Mouse (Mus musculus) kidney, adult 2 months (tissue): ENCODE measurements around the gene Ptpn1. TPM values are rescaled to one million over a fixed set of nuclear protein-coding genes. Genes with fewer than 3 reads are reported as not detected.

Source experiments
- DNase-seq: peaks from one replicate; pipeline ENCODE4 v3.0.0; 2021
- H3K27ac ChIP-seq: fragments of 200-500 bp; 2 replicates; pipeline ENCODE4 v1.5.1; 2012; ENCODE audit warnings: low read depth, low read length, control low read depth, inconsistent platforms; ENCODE audit not compliant: insufficient read depth
- H3K27me3 ChIP-seq: fragments of 200-500 bp; replicated peaks from 2 replicates; pipeline ENCODE4 v1.6.1; 2012; ENCODE audit warnings: mild to moderate bottlenecking, moderate library complexity, low read length, inconsistent platforms; ENCODE audit not compliant: control insufficient read depth, insufficient read depth
- H3K36me3 ChIP-seq: fragments of 200-500 bp; 2 replicates; pipeline ENCODE4 v1.6.1; 2012; ENCODE audit warnings: mild to moderate bottlenecking, moderate library complexity, low read length, inconsistent platforms; ENCODE audit not compliant: control insufficient read depth, insufficient read depth
- H3K4me1 ChIP-seq: fragments of 200-500 bp; 2 replicates; pipeline ENCODE4 v1.6.1; 2011; ENCODE audit warnings: low read length; ENCODE audit not compliant: control insufficient read depth, insufficient read depth
- H3K4me3 ChIP-seq: fragments of 200-500 bp; 2 replicates; pipeline ENCODE4 v1.5.1; 2011; ENCODE audit warnings: mild to moderate bottlenecking, low read depth, low read length, control low read depth; ENCODE audit not compliant: insufficient read depth
- CTCF ChIP-seq: fragments of 200-500 bp; conservative IDR thresholded peaks from 2 replicates; pipeline ENCODE4 v1.5.1; 2011; ENCODE audit warnings: low read depth, mild to moderate bottlenecking, control low read depth, low read length, moderate library complexity, mixed read lengths; ENCODE audit not compliant: insufficient read depth, insufficient read length
- POLR2A ChIP-seq: fragments of 200-500 bp; IDR thresholded peaks from one replicate; pipeline ENCODE4 v1.6.1; 2011; ENCODE audit warnings: low read depth, low read length, control low read depth
- WGBS: fragments of 180-500 bp; shearing (Covaris S2); methylation state at CpG from one replicate; pipeline ENCODE4 v1.1.7; 2018; 5-methylcytosine and 5-hydroxymethylcytosine counted together
- polyA plus RNA-seq: library from polyadenylated mRNA; depleted of rRNA; stranded (reverse); fragments of >200 nt; gene quantifications from 2 replicates; pipeline ENCODE4 v1.2.3, GENCODE M21; 2012

Gene Ptpn1
- polyA plus RNA-seq, 1 experiment: 29.9 TPM

DNA sequence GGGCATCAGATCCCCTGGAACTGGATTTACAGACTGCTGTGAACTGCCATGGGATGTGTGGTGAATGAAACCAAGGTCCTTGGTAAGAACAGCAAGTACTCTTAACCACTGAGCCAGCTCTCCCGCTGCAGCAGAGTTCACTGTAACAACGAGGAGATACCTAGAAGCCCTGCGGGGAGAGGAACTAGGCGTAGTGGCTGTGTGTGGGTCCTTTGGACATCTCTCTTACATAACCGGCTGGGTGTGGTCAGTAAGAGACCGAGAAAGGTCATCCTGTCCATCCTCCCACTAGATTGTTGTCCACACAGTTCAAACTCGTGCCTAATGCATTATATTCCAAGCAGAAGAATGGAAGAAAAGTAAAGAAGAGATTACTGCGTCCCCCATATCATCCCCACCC, 10.0 kb upstream of the Ptpn1 start:
- H3K36me3 ChIP-seq: no peaks in the 10 kb centered on the region
- no peaks in the 10 kb centered on the region for H3K27me3 ChIP-seq
- peak; percentile 41 for DNase-seq
- no peak overlapping the region for H3K4me3 ChIP-seq
- H3K4me1 ChIP-seq: no peaks in the 10 kb centered on the region; the same call in 1 of the 2 replicates
- WGBS: 62% methylated on average over 8 of the region's 8 CpGs
- no peak for TF ChIP-seq CTCF
- TF ChIP-seq POLR2A: no peak
- H3K27ac ChIP-seq: no peak overlapping the region

DNA sequence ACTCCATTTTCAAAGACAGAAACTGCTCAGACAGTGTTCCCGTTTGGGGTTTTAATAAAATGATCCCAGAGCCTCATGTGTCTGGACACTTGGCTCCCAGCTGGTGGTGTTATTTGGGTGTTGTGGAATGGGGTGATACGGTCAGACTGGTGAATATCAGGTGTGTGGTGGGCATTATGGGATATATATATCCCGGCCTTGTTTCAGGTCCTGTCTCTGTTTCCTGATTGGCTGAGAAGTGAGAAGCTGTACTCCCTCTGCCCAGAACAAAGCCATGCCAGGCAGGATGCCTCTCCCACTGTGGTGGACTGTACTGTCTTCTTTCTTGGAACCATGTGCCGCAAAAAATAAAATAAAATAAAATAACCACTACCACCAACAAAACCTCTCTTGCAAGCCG, 7.8 kb upstream of the Ptpn1 start:
- no peak for DNase-seq
- Histone ChIP-seq H3K4me1 (no peaks in the 10 kb centered on the region; the same call in 1 of the 2 replicates), H3K4me3 (no peak overlapping the region), H3K27me3 (no peaks in the 10 kb centered on the region), H3K36me3 (no peaks in the 10 kb centered on the region), H3K27ac (no peak overlapping the region)
- TF ChIP-seq POLR2A (no peak), CTCF (no peak)
- 94% methylated on average over 5 of the region's 5 CpGs for WGBS

DNA sequence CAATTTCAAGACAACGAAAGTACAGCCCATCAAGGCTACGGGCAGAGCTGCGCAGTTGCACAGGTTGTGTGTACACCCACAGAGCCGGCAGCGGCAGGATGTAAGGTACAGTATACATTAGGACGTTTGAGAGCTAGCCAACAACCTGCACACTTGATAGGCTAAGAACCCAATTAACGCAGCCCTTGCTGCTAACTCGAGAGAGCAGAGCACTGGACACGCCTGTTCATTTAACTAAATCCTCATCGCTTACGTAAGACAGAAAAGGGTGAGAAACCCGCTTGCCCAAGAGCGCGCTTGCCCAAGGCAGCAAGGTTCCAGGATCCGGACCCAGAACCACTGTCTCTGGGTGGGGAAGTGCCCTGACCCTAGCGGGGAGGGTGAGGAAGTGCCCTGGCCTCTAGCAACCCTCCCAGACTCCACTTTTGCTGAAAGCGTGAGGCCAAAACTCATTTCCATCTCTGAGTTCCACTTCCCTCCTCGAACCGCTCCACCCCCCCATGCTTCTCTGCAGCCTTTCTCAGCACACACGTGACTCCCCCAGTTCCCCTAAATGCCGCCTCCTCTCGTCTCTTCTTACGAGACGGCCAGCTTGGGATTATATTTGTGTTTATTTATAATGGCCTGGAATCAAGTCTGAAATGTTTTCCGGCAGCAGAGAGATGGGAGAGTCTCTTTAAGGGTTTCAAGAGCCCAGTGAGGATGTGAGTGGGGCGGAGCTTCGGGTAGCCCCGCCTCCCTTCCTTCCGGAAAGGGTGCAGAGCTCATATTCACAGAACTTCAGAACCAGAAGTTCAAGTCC, 6.9 kb upstream of the Ptpn1 start:
- 5% methylated on average over 29 of the region's 29 CpGs for WGBS
- Histone ChIP-seq H3K27me3 (no peaks in the 10 kb centered on the region), H3K4me1 (no peaks in the 10 kb centered on the region; the same call in 1 of the 2 replicates), H3K4me3 (peak overlapping the region; percentile 58), H3K36me3 (no peaks in the 10 kb centered on the region), H3K27ac (peak overlapping the region; percentile 86)
- DNase-seq: peak; percentile 94
- TF ChIP-seq CTCF: no peak
- TF ChIP-seq POLR2A: no peak

DNA sequence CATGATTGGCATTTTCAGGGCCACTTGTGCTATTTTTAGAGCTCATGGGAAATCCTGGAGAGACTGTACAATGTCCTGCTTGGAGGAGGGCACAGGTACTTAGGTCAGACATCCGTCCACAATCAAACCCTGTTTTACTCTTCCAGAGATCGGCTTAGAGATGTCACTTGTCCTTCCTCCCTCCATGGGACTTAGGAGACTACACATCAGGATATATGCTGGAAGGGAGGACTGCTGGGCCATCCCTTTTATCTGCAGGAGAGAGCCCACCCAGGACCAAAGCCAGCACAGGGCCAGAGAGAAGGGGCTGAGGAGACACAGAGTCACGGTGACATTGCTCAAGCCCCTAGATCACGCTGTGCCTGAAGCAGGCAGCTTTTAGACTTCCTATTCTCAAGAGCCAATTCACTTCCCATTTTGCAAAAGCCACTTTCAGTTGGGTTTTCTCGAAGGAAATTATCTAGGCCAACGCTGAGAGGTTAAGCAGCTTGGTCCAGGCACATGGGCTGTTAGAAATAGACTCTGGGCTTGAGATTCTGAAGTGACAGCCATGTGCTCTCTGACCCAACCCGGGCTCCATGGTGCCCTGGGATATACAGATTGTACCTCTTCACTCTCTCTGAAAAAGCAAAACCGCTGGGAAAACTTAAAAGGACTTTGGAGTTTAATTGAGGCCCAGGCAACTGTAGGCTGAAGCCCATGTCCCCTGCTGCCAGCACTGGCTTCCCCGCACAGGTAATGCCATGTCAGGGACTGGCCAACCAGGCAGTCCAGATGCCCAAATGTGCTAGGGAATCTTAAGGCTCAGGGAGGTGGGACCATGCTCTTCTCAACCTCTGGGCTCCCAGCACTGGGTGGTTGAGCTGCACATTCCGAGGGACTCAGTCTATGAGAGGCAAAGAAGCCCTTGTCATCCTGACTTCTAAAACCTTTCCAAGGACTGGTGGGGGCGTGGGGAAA, 5.7 kb upstream of the Ptpn1 start:
- H3K36me3 ChIP-seq: no peaks in the 10 kb centered on the region
- no peaks in the 10 kb centered on the region for H3K27me3 ChIP-seq
- 90% methylated on average over 11 of the region's 11 CpGs for WGBS
- TF ChIP-seq CTCF (no peak), POLR2A (no peak)
- H3K27ac ChIP-seq: no peak overlapping the region
- no peak overlapping the region for H3K4me3 ChIP-seq
- DNase-seq: no peak
- H3K4me1 ChIP-seq: no peaks in the 10 kb centered on the region; the same call in 1 of the 2 replicates

GRCm38 (mm10) chr2:167928002-167928526, 3.8 kb upstream of the Ptpn1 start:
- H3K36me3 ChIP-seq: no peaks in the 10 kb centered on the region
- DNase-seq: no peak
- H3K27me3 ChIP-seq: no peaks in the 10 kb centered on the region
- WGBS: 71% methylated on average over 4 of the region's 4 CpGs
- no peak overlapping the region for H3K4me3 ChIP-seq
- no peak overlapping the region for H3K27ac ChIP-seq
- H3K4me1 ChIP-seq: peaks cover 1% of the 10 kb centered on the region; the same call in 1 of the 2 replicates
- TF ChIP-seq CTCF (no peak), POLR2A (no peak)

DNA sequence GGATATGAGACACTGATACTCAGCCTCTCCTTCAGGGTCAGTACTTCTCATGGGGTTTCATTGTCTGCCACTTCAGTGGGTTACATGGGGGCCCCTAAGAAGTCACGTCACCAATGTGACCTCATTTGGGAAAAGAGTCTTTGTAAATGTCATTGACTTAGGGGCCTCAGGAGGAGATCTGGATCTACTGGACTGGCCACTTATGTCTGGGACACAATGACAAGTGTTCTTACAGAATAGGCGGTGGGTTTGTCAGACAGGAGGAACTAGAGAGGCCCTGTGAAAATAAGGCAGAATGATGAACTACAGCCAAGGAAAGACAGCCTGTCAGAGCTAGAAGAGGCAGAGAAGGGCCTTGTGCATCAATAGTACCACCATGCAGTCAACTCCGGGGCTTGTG, 2.9 kb upstream of the Ptpn1 start:
- H3K36me3 ChIP-seq: no peaks in the 10 kb centered on the region
- no peaks in the 10 kb centered on the region for H3K27me3 ChIP-seq
- H3K4me3 ChIP-seq: no peak overlapping the region
- no peak for TF ChIP-seq POLR2A
- no peak for TF ChIP-seq CTCF
- no peak overlapping the region for H3K27ac ChIP-seq
- 93% methylated on average over 3 of the region's 3 CpGs for WGBS
- peaks cover 3% of the 10 kb centered on the region; the same call in 1 of the 2 replicates for H3K4me1 ChIP-seq
- DNase-seq: no peak
